Mouse (Mus musculus) embryo, embryonic 10.5 days (tissue): ENCODE results near the gene Gtf3c2.

Experiments used
- DNase-seq: peaks from one replicate; pipeline ENCODE4 v3.0.0-alpha.2; 2015; ENCODE audit warnings: low spot score

Gene Gtf3c2

DNA sequence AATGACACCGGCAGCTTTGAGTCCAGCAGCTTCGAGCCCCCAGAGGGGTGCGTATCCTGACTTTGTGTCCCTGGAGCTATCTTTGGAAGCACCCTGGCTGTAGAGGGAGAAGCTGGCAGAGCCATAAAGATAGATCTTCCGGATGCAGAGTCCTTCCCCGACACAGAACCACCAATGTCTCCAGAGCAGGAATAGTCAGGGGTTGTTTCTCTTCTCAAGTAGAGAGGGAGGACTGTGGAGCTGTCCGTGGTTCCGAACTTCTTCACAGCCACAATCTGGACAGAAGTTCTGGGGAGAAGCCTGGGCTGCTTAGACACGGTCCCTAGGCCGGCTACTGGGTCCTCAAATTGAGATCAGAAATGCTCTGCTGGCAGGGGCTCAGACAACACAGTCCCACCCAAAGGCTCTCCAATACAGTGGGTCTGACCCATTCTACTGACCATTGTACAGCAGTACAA is 40.9 kb downstream of the Gtf3c2 start:
- DNase-seq, result peak; percentile 59

DNA sequence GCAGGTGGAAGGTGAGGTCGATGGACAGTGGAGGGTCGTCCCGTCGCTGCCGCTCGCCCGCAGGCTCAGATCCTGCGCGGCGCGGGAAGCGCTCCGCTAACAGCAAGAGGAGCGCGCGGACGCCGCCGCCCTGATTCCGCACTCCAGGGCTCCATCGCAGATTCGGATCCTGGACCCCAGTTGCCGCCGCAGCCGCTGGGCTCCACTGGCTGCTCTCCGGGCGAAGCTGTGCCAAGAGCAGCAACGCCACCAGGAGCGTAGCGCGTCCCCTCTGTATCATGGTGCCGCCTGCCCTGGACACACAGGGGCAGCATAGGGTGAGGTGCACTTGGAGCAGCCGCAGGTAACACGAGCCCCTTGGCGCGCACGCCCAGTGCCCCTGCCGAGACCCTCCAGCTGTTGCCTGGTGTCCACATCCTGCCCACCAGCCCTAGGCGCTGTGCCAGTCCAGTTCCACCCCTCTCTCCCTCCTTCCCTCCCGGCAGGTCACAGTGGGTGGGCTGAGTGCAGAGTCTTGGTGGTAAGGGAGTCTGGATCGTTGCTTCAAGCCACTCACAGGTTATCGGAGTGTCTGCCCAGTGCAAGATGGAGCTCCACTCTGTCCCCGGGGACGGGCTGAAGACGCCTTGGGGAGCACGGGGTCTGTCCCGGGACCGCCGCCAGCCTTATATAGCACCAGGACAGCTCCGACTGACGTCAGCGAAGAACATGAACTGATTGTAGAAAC is 41.5 kb downstream of the Gtf3c2 start, which contains the start of gene Ucn:
Ucn (minus strand) TSS at position 589 of the 727 bp plus-strand sequence.
- peak; percentile 26 for DNase-seq

DNA sequence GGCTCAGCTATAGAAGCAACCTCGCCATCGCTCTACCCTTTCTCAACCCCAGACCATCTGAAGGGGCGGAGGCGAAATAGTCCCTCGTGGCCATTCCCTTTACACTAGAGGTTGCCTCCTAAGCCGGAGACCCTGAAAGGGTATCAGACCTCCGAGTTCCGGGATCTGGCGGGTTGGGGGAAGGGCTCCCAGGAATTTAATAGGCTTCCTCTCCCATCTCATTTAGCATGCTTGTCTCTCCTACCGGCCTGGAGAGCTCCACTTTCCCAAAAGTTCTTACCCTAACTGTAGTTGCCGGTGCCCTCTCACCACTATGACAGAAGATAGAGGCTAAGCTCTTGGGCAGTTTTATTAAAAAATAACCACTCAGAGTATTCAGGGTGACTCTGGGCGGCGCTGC is 42.3 kb downstream of the Gtf3c2 start:
- DNase-seq, result peak; percentile 19

DNA sequence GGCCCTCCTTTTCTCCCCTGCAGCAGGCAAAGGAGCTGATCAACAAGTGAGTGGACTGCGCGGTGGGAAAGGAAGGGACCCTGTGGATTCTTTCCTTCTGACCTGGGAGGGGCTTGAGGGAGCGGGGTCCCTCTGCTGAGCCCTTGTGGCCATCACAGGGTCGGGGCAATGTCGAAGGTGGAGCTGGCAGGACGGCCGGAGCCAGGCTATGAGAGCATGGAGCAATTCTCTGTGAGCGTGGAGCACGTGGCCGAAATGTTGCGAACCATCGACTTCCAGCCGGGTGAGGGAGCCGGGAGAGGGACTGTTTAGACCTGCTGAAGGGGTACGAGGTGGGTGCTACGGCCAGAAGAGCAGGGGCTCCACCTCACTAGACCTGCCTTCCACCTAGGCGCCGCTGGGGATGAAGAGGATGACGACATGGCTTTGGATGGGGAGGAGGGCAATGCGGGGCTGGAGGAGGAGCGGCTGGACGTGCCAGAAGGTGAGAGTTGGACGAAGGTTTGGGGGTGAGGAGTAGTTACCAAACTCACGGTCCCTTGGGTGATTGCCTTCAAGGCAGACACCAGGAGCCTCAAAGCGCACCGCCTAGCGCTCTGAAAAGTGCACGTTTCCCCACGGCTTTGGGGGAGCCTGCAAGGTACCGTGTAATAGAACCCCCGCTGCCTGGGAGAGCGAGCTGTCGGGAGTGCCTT is 43.1 kb downstream of the Gtf3c2 start:
- peak; percentile 14 for DNase-seq

DNA sequence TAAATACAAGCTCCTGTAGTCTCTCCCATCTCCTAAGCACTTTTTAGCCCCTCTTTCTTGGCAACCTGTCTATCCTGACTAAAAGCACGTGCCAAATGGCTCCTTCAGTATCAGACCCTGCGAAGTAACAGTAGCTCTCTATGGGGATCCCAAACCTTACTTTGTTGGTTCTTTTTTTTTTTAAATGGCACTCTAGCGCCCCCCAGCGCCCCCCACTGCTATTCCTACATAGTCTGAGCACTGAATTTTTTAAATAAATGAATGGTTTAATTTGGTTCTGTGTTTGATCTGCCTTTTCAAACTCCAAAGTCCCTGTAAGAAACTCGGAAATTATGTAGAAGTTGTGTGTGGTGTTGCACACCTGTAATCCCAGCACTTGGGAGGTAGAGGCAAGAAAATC is 53.9 kb downstream of the Gtf3c2 start:
- DNase-seq, result no peak

DNA sequence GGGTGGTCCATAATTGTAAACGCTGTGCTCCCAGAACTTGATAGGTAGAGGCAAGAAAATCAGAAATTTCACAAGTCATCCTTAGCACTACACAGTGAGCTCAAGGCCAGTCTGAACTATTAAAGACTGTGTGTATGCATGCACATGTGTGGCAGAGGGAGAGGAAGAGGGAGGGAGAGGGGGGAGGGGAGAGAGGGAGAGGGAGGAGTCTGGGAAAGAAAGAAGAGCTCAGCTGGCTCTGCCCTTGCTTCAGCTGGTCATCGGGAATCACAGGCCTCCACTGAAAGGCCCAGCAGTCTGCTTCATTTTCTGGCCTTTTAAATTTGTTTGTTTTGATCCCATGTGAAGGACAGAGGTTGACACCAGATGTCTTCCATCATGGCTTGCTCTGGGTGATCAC is 56.5 kb downstream of the Gtf3c2 start:
- peak; percentile 29 for DNase-seq

DNA sequence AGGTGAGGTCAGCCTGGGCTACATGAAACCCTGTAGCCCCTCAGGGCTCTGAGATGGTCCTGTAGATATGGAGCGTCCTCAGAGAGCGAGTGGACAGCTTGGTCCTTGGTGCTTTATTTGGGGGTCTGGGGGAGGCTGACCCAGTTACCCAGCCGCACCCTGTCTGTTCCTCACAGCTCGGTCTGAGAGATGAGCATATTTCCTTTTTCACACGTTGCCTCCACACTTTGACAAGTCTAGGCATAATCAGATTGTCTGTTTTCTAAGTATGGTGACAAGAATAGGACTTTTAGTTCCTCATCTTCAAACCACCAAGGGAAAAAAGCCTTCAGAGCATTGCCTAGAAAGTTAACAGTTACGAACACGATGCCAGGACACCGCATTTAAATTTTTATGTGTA is 58.8 kb downstream of the Gtf3c2 start:
- no peak for DNase-seq

DNA sequence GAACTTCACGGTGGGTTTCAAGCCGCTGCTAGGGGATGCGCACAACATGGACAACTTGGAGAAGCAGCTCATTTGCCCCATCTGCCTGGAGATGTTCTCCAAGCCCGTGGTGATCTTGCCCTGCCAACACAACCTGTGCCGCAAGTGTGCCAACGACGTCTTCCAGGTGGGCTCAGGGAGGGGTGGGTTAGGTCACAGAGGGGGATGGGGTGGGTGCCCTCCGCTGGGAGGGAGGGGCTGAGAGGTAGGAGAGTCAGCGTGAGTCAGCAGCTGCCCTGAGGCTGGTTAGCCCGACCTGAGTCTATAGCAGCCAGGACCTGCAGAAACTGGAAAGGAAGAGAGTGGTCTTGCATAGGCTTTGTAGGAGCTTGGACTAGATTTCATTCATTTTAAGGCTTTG is 63.0 kb downstream of the Gtf3c2 start:
- no peak for DNase-seq

DNA sequence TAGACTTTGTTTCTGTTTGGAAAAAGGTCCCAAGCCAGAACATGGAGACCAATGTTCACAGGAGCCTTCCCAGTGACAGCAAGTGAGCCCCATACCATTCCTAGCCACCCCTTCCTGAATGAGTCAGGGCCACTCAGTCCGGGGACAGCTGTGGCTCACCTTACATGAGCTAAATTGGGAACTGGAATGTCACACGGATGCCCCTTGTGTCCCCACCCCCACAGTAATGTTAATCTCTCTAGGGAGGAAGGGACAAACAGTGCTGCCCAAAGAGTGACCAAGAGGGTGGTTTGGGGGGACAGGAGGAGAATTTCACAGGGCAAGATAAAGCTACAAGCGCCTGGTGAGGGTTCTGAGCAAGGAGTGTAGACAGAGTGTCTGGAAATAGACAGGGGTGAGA is 63.6 kb downstream of the Gtf3c2 start, which contains the start of gene Trim54:
Trim54 (plus strand) TSS at position 359 of the 400 bp plus-strand sequence.
- no peak for DNase-seq

DNA sequence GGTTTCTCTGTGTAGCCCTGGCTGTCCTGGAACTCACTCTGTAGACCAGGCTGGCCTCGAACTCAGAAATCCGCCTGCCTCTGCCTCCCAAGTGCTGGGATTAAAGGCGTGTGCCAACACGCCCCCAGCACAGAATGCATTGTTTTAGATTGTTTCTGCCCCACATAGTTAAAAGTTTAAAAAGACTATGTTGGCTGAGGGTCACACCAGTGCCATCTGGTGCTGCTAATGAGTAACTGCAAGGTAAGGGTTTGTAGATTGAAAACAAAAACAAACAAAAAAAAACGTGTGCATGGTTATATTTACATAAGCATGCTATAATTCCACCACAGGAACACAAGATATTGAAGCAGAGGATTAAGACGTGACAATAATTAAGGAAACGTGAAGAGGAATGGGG is 69.2 kb downstream of the Gtf3c2 start:
- DNase-seq, result peak; percentile 19

DNA sequence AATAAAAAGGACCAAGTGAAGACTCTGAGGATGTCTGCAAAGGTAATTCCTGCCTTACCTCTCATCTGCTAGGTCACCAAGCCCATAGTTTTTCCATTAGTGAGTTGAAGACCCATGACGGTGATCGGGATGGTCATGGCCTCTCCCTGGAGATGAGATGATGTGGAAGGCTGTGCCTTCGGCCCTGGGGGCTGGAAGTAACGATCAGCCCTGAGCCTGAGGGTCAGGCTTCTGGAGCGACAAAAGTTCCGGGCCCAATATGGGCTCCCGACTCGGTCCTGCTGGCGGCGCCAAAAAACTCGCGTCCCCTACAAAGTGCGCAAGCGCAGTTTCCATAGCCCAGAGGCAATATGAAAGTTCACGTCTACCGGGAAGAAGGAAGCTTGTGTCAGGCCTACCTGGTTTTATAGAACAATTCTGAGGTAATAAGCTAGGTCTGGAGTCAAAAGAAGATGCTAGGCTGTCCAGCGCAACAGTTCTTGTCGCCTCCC is 71.9 kb downstream of the Gtf3c2 start, which contains the start of gene Slc30a3:
Slc30a3 (minus strand) TSS at position 238 of the 491 bp plus-strand sequence.
- no peak for DNase-seq
